Mouse (Mus musculus) MN1 (cell line): ENCODE data around the gene Wapl.

Experiments
- DNase-seq: peaks from one replicate; pipeline ENCODE4 v3.0.0-alpha.2; 2016; ENCODE audit warnings: low spot score

Wapl gene

DNA sequence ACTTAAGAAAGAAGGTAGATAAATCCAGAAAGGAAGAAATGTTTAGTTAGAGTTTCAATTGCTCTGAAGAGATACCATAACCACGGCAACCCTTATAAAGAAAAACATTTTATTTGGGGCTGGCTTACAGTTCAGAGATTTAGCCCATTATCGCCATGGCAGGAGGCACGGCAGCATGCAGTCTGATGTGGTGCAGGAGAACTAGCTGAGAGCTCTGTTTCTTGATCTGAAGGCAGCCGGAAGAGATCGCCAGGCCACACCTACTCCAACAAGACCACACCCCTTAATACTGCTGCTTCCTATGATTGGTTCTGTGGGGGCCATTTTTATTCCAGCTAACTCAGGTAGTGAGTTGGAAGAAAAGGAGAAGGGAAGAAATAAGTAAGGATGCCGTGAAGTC, 100.5 kb downstream of the Wapl start:
- DNase-seq: no peak

DNA sequence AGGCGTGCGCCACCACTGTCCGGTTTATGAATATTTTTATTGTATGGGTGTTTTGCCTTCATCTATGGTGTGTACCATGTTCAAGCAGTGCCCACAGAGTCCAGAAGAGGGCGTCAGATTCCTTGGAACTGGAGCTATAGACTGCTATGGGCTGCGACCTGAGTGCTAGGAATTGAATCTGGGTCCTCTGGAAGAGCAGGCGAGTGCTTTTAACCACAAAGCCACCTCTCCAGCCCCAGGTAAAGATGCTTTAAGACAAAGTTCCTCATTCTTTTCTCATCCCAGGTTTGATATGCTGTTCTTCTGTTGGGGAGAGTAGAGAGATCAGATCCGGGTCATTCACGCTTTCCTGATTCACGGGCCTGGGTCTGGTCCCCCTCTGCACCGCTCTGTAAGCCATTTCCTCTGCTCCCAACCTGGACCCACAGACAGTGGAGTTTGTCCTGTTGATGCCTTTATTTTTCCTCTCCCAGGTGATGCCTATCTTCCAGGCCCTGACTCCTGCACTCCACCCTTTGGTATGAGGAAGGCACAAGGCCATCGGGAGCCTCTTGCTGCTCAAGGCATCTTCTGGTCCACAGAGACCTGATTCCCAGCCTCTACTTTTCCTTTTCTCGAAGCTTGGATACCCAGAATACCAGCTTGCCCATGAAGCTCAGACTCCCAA, 103.1 kb downstream of the Wapl start:
- DNase-seq: no peak

DNA sequence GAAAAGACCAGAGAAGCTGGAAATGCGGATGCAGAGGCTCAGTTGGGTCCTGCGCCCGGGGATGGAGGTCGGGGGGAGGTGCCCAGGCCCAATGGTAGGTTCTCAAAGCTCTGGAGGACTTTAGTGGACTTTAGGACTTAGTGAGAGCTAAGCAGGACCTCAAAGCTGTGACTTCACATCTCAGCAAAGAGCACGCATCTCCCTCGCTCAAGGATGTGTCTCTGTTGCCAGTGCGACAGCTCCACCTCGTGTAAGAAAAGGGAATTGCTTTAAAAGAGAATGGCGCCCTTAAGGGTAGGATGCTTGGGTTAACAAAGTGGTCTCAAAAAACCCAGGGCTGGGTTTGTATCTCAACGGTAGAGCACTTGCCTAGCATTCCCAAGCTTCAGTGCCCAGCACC, 104.1 kb downstream of the Wapl start:
- peak; percentile 82 for DNase-seq

DNA sequence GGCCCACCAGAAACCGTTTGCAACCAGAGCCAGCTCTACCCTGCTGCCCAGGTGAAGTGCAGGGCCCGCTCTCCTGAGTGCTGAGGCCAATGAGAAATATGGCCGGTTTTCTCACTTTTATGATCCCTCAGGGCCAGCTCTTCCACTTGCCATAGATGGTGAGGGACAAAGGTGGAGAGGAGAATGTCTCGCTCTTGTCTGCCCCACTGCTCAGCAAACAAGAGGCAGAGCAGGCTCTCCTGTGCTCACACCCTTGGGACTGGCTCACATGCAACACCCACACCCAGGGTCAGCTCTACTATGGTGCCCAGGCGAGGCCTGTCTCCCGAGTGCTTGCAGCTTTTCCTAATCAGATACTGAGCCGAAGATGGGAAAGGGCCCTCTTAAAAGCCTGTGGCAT, 105.0 kb downstream of the Wapl start:
- no peak for DNase-seq

DNA sequence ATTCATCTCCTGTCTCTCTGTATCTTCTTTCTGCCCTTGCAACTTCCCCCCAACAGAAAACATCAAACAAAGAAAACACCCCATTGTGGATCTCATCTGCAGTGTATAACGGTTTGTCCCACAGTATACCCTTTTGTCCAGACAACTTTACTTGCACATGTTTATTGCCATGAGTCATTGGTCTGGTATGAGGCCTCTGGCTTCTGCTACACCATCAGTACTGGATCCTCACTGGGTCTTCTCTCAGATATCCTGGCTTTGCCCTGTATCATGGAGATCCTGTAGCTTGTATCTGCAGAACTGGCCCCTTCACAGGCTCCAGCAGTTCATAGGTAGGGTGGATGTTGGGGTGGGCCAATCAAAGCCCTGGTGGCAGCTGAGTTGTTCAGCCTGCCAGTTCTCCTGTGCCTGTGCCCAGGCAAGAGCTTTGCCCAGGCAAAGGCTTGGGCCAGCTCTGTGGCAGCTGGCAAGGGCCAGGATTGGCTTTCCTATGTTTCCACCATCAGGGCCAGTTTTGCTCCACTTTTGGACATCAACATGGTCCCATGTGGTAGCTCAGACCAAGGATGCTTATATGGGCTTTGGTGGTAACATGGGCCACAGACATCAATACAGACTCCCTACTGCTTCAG, 119.8 kb downstream of the Wapl start:
- DNase-seq: no peak
